Mouse (Mus musculus) kidney, adult 2 months (tissue): ENCODE results near the gene Epp13.

Source experiments
- CTCF ChIP-seq: fragments of 200-500 bp; conservative IDR thresholded peaks from 2 replicates; pipeline ENCODE4 v1.5.1; 2011; ENCODE audit warnings: low read depth, mild to moderate bottlenecking, control low read depth, low read length, moderate library complexity, mixed read lengths; ENCODE audit not compliant: insufficient read depth, insufficient read length
- POLR2A ChIP-seq: fragments of 200-500 bp; IDR thresholded peaks from one replicate; pipeline ENCODE4 v1.6.1; 2011; ENCODE audit warnings: low read depth, low read length, control low read depth

- TF ChIP-seq CTCF (peak; percentile 67), POLR2A (no peak)
These were observed 30.2 kb downstream of the Epp13 start for GRCm38 (mm10) chr7:6282749-6283148.
